ENCODE assay signal across 9 mouse cellular contexts in genomic region chr9:117030837-117031236, GRCm38 (mm10).
DNase-seq lines count a peak whose midpoint lies in the region; ATAC-seq and TF ChIP-seq lines count a peak whose summit lies in the region.
"Had no signal": no experiment of that assay in that cellular context is flagged by ENCODE, and none has a peak within 500 bp of the region (broad histone marks: within the 10 kb centered on the region; RNA-seq: fewer than 3 reads in every experiment).

No protein-coding gene starts in this region.

- no peaks in the 10 kb centered on the region for H3K9me3 ChIP-seq in hindbrain, postnatal 0 days (ENCODE audit: low read length)

- peak overlapping the region; percentile 78 for H3K27ac ChIP-seq in gastrocnemius, adult 2 months
- H3K27ac ChIP-seq in hindbrain, postnatal 0 days = 0 out of 2 replicates have a peak overlapping the region, but pooled peaks have one; percentile 26
- H3K27ac ChIP-seq: liver, embryonic 14.5 days had no signal

- H3K27me3 ChIP-seq in hindbrain, postnatal 0 days (ENCODE audit: insufficient read depth, low read length) = no peaks in the 10 kb centered on the region

- H3K36me3 ChIP-seq in hindbrain, postnatal 0 days (ENCODE audit: insufficient read depth, low read length) = no peaks in the 10 kb centered on the region

- ATAC-seq in cerebellum, adult (ENCODE audit: insufficient number of reproducible peaks, low FRiP score, low TSS enrichment) = no peak
- ATAC-seq in hindbrain, postnatal 0 days = no peak

- no peak for TF ChIP-seq CTCF in gastrocnemius, adult 2 months (IDR thresholded peaks at IDR 0.05)
- TF ChIP-seq CTCF in hindbrain, postnatal 0 days (IDR thresholded peaks at IDR 0.05; ENCODE audit: low read depth) = no peak
- no peak for TF ChIP-seq CTCF in lung, adult 2 months (IDR thresholded peaks at IDR 0.05; ENCODE audit: insufficient read depth, low read length)

- 0 out of 2 replicates have a peak, but pooled peaks cover 7% of the 10 kb centered on the region for H3K4me1 ChIP-seq in hindbrain, postnatal 0 days (ENCODE audit: insufficient read depth, low read length)
- peaks cover 9% of the 10 kb centered on the region for H3K4me1 ChIP-seq in lung, adult 2 months (ENCODE audit: control insufficient read depth, insufficient read depth, low read length)

- H3K9ac ChIP-seq in hindbrain, postnatal 0 days (replicated peaks; ENCODE audit: low read length) = no peak overlapping the region
- H3K9ac ChIP-seq: liver, embryonic 14.5 days had no signal

- intact Hi-C loops in gastrocnemius, adult 2 months (cut with DNase I) = no loop called here

- no peak overlapping the region for H3K4me2 ChIP-seq in hindbrain, postnatal 0 days (ENCODE audit: low read depth, low read length)

- peak overlapping the region; percentile 22 for H3K4me3 ChIP-seq in gastrocnemius, adult 2 months
- H3K4me3 ChIP-seq in hindbrain, postnatal 0 days (ENCODE audit: low read length) = no peak overlapping the region
- H3K4me3 ChIP-seq in lung, adult 2 months (replicated peaks; ENCODE audit: extremely low read depth, low read depth, low read length) = no peak overlapping the region

- 32% methylated on average over 6 of the region's 6 CpGs for WGBS in hindbrain, postnatal 0 days
- 3% methylated on average over 6 of the region's 6 CpGs for WGBS in lung, adult 2 months

- TF ChIP-seq POLR2A in lung, adult 2 months (IDR thresholded peaks at IDR 0.05; ENCODE audit: borderline replicate concordance, extremely low read depth, low read depth, low read length) = no peak

- peak; percentile 73 to 77 for DNase-seq in cerebellum, postnatal 10 days
- peak; percentile 75 for DNase-seq in NIH3T3 (ENCODE audit: low read depth)
- peak; percentile 91 for DNase-seq in gastrocnemius, adult 2 months
- DNase-seq in hindbrain, postnatal 0 days (ENCODE audit: low spot score) = peak; percentile 71
- DNase-seq in lung, adult 2 months = peak; percentile 72
- DNase-seq in testis, postnatal 10 days (ENCODE audit: low spot score) = peak; percentile 91
- no peak for DNase-seq in cerebellum, adult 11-12 months
